Mouse (Mus musculus) spleen, adult 2 months (tissue): ENCODE results near the gene Smtnl2.

Experiments
- CTCF ChIP-seq: fragments of 200-500 bp; IDR thresholded peaks from 2 replicates; pipeline ENCODE4 v1.5.1; 2011; ENCODE audit warnings: mild to moderate bottlenecking, inconsistent platforms; ENCODE audit not compliant: insufficient read depth, insufficient read length, insufficient replicate concordance; ENCODE audit errors: extremely low read depth
- POLR2A ChIP-seq: fragments of 200-500 bp; IDR thresholded peaks from 2 replicates; pipeline ENCODE4 v1.6.1; 2011; ENCODE audit warnings: low read depth, low read length, inconsistent platforms

- TF ChIP-seq POLR2A (no peak), CTCF (peak; percentile 36; the same call in 1 of the 2 replicates)
Observed at GRCm38 (mm10) chr11:72342549-72343237, 68.8 kb downstream of the Smtnl2 start.
